Mouse (Mus musculus): Measurements from ENCODE around the gene Slc9a8.

Slc9a8 gene

GRCm38 (mm10) chr2:167414461-167414860, 7.1 kb upstream of the Slc9a8 start:
- no peak for DNase-seq (ENCODE audit: low spot score in 2 of 2)

- no peak for DNase-seq (ENCODE audit: low spot score in 2 of 2)
Observed at GRCm38 (mm10) chr2:167415970-167416563, 5.4 kb upstream of the Slc9a8 start.

- no peak for DNase-seq (ENCODE audit: low spot score in 2 of 2)
Observed at GRCm38 (mm10) chr2:167417048-167417447, 4.5 kb upstream of the Slc9a8 start.

- peak; percentile 36 to 39 for DNase-seq (ENCODE audit: low spot score in 2 of 2)
Observed at GRCm38 (mm10) chr2:167417694-167418093, 3.8 kb upstream of the Slc9a8 start.

- DNase-seq (ENCODE audit: low spot score in 2 of 2), result peak; percentile 14 to 30
Observed at GRCm38 (mm10) chr2:167419204-167419603, 2.3 kb upstream of the Slc9a8 start.

- DNase-seq (ENCODE audit: low spot score in 2 of 2), result no peak
Observed at GRCm38 (mm10) chr2:167420811-167421241, 686 bp upstream of the Slc9a8 start.

- DNase-seq (ENCODE audit: low spot score in 2 of 2), result no peak
Observed at GRCm38 (mm10) chr2:167422150-167422470, 598 bp downstream of the Slc9a8 start.

GRCm38 (mm10) chr2:167423031-167423611, 1.6 kb downstream of the Slc9a8 start:
- DNase-seq (ENCODE audit: low spot score in 2 of 2), result no peak

- DNase-seq (ENCODE audit: low spot score in 2 of 2), result no peak
Observed at GRCm38 (mm10) chr2:167424040-167424439, 2.5 kb downstream of the Slc9a8 start.

GRCm38 (mm10) chr2:167424516-167424915, 3.0 kb downstream of the Slc9a8 start:
- DNase-seq (ENCODE audit: low spot score in 2 of 2), result no peak

GRCm38 (mm10) chr2:167425407-167425806, 3.9 kb downstream of the Slc9a8 start:
- no peak for DNase-seq (ENCODE audit: low spot score in 2 of 2)

GRCm38 (mm10) chr2:167429596-167429995, 8.1 kb downstream of the Slc9a8 start:
- DNase-seq (ENCODE audit: low spot score in 2 of 2), result no peak

- DNase-seq (ENCODE audit: low spot score in 2 of 2), result no peak
Observed at GRCm38 (mm10) chr2:167430737-167431417, 9.4 kb downstream of the Slc9a8 start.

GRCm38 (mm10) chr2:167431418-167431776, 9.9 kb downstream of the Slc9a8 start:
- no peak for DNase-seq (ENCODE audit: low spot score in 2 of 2)

GRCm38 (mm10) chr2:167434570-167434969, 13.1 kb downstream of the Slc9a8 start:
- no peak for DNase-seq (ENCODE audit: low spot score in 2 of 2)

- DNase-seq (ENCODE audit: low spot score in 2 of 2), result no peak
Observed at GRCm38 (mm10) chr2:167435631-167436030, 14.1 kb downstream of the Slc9a8 start.

- peak; percentile 21 to 29 for DNase-seq (ENCODE audit: low spot score in 2 of 2)
Observed at GRCm38 (mm10) chr2:167436371-167436770, 14.9 kb downstream of the Slc9a8 start.

- no peak for DNase-seq (ENCODE audit: low spot score in 2 of 2)
Observed at GRCm38 (mm10) chr2:167439422-167439821, 17.9 kb downstream of the Slc9a8 start.

GRCm38 (mm10) chr2:167443411-167444193, 22.1 kb downstream of the Slc9a8 start:
- DNase-seq (ENCODE audit: low spot score in 2 of 2), result no peak

GRCm38 (mm10) chr2:167445911-167446780, 24.6 kb downstream of the Slc9a8 start:
- DNase-seq (ENCODE audit: low spot score in 2 of 2), result no peak

GRCm38 (mm10) chr2:167447207-167447606, 25.7 kb downstream of the Slc9a8 start:
- DNase-seq (ENCODE audit: low spot score in 2 of 2), result no peak

- DNase-seq (ENCODE audit: low spot score in 2 of 2), result no peak
Observed at GRCm38 (mm10) chr2:167447629-167448028, 26.1 kb downstream of the Slc9a8 start.

Data from right cerebral cortex, postnatal 36 days (tissue).